12 mouse cellular contexts compared by ENCODE assay signal in the genomic region with DNA sequence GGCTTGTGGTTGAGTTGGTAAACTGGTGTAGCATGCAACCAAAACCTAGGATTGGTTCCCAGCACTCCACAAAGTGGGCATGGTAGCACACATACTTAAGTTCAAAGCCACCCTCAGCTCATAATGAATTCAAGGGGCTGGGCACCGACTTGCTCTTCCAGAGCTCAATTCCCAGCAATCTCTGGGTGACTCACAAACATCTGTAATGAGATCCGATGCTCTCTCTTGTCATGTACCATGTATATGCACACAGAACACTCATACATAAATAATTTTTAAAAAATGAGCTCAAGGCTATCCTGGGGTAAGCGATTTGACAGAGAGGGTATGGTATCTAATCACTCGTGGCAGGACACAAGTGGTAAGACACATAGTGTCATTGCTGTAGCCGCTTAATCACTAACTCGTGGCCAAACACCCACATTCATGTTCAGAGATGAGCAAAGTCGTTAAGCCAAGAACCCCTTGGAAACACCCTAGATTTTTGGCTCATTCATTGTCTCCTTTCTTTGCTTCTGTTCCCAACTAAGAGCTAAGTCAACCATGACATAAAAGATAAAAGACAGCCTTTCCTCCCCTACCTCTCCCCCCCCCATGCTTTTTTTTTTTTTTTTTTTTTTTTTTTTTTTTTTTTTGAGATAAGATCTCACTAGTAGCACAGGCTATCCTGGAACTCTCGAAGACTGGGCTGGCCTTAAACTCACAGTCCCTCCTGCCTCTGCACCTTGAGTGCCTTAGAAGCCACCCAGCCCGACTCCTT. TPM values are rescaled to one million over a fixed set of nuclear protein-coding genes. Genes with fewer than 3 reads are reported as not detected.
DNase-seq lines count a peak whose midpoint lies in the region; ATAC-seq and TF ChIP-seq lines count a peak whose summit lies in the region.
"Had no signal": no experiment of that assay in that cellular context is flagged by ENCODE, and none has a peak within 500 bp of the region (broad histone marks: within the 10 kb centered on the region; RNA-seq: fewer than 3 reads in every experiment).

No protein-coding gene starts in this region.

- peak; percentile 2 for ATAC-seq in CD4-positive, CD25-positive, alpha-beta regulatory T cell, adult 4 months
- peak; percentile 1 for ATAC-seq in inflammation-experienced regulatory T-cells, adult 6 months
- ATAC-seq in monocyte, adult 5-6 weeks (replicated peaks; ENCODE audit: insufficient number of reproducible peaks, low FRiP score, low TSS enrichment, poor library complexity, severe bottlenecking): 0 out of 2 replicates have a peak, but pooled peaks have one; percentile 0
- ATAC-seq: intestine, embryonic 15.5 days had no signal

- TF ChIP-seq POLR2A in liver, adult 2 months (IDR thresholded peaks at IDR 0.05; ENCODE audit: extremely low read depth, insufficient read depth, low read length): no peak

- peak overlapping the region; percentile 76 for H3K27ac ChIP-seq in liver, adult 2 months (replicated peaks; ENCODE audit: insufficient read depth, low read depth, low read length)
- H3K27ac ChIP-seq: intestine, embryonic 15.5 days; limb, embryonic 12.5 days had no signal

- H3K36me3 ChIP-seq in liver, adult 2 months (ENCODE audit: control insufficient read depth, insufficient read depth, low read length): no peaks in the 10 kb centered on the region
- H3K36me3 ChIP-seq: intestine, embryonic 15.5 days; limb, embryonic 12.5 days had no signal

- WGBS in liver, adult 2 months: 76% methylated on average over 9 of the region's 9 CpGs

- H3K4me1 ChIP-seq in liver, adult 2 months (ENCODE audit: control insufficient read depth, insufficient read depth, low read length): peaks cover 1% of the 10 kb centered on the region; the same call in 1 of the 2 replicates
- H3K4me1 ChIP-seq: intestine, embryonic 15.5 days had no signal

- no peak overlapping the region for H3K4me3 ChIP-seq in liver, adult 2 months (ENCODE audit: insufficient read depth, low read depth, low read length)
- H3K4me3 ChIP-seq: intestine, embryonic 15.5 days; limb, embryonic 12.5 days had no signal

- DNase-seq in liver, adult 2 months (ENCODE audit: extremely low read depth, low read depth, low spot score): no peak
- no peak for DNase-seq in liver
- DNase-seq in adrenal gland, adult 2 months: no peak
- no peak for DNase-seq in layer of hippocampus, adult 9-10 months (ENCODE audit: low spot score)
- DNase-seq: cerebellum, adult 11-12 months; embryo, embryonic 11 days; kidney, postnatal 25 days had no signal

- no peak for TF ChIP-seq CTCF in liver, adult 2 months (IDR thresholded peaks at IDR 0.05; ENCODE audit: low read depth, low read length)

- H3K27me3 ChIP-seq in liver, adult 2 months (ENCODE audit: control insufficient read depth, insufficient read depth, low read length): no peaks in the 10 kb centered on the region
- H3K27me3 ChIP-seq: intestine, embryonic 15.5 days had no signal

- no peak overlapping the region for H3K9ac ChIP-seq in liver, adult 2 months (ENCODE audit: low read depth, low read length)
- H3K9ac ChIP-seq: intestine, embryonic 15.5 days; limb, embryonic 12.5 days had no signal

- H3K79me2 ChIP-seq in liver, adult 2 months (ENCODE audit: control insufficient read depth, insufficient read depth, low read length): peaks cover 3% of the 10 kb centered on the region; the same call in 1 of the 2 replicates

RNA-seq across cellular contexts. Expression of a gene that starts 18.8 kb away (rescaled TPM):
- total RNA-seq in liver, adult 2 months (2014; rRNA removed): 34.1 and 39.7 TPM in 2 replicates
- polyA plus RNA-seq in liver, adult 2 months (2012; rRNA removed): 7.2 and 7.7 TPM in 2 replicates
- polyA plus RNA-seq in CD4-positive, CD25-positive, alpha-beta regulatory T cell, adult 4 months (2017; shearing (Covaris generic)): 10 to 100 TPM; 70.9 to 80.0 TPM
- polyA plus RNA-seq in inflammation-experienced regulatory T-cells, adult 6 months (2017; shearing (Covaris generic)): 10 to 100 TPM; 62.7 to 69.9 (median 69.4) TPM
- 86.6 to 110 TPM (median 102 TPM) in 3 replicates for total RNA-seq in monocyte, adult 5-6 weeks (2017)
- 10 to 100 TPM; 54.8 to 58.8 TPM for total RNA-seq in adrenal gland, adult 2 months (2021)
- polyA plus RNA-seq in adrenal gland, adult 2 months (2012; rRNA removed): 3.7 and 4.4 TPM in 2 replicates

RNA-seq across cellular contexts. Expression of a gene that starts 21.8 kb away (rescaled TPM):
- 11.9 and 15.9 TPM in 2 replicates for total RNA-seq in liver, adult 2 months (2014; rRNA removed)
- polyA plus RNA-seq in liver, adult 2 months (2012; rRNA removed): 4.3 and 5.0 TPM in 2 replicates
- 1,000 to 10,000 TPM; 1,323 to 1,460 TPM for polyA plus RNA-seq in CD4-positive, CD25-positive, alpha-beta regulatory T cell, adult 4 months (2017; shearing (Covaris generic))
- polyA plus RNA-seq in inflammation-experienced regulatory T-cells, adult 6 months (2017; shearing (Covaris generic)): 1,000 to 10,000 TPM; 1,485 to 2,247 (median 1,910) TPM
- 1,192 to 2,405 TPM (median 1,864 TPM) in 3 replicates for total RNA-seq in monocyte, adult 5-6 weeks (2017)
- total RNA-seq in adrenal gland, adult 2 months (2021): 10 to 100 TPM; 46.7 to 61.5 TPM
- polyA plus RNA-seq in adrenal gland, adult 2 months (2012; rRNA removed): 7.2 and 11.5 TPM in 2 replicates

RNA-seq across cellular contexts. Expression of a gene that starts 55.9 kb away (rescaled TPM):
- 18.8 and 19.1 TPM in 2 replicates for total RNA-seq in liver, adult 2 months (2014; rRNA removed)
- polyA plus RNA-seq in liver, adult 2 months (2012; rRNA removed): 10.5 and 12.1 TPM in 2 replicates
- 10 to 100 TPM in 1 of 2 experiments, 1 to 10 TPM in 1; 8.4 to 11.7 TPM for polyA plus RNA-seq in CD4-positive, CD25-positive, alpha-beta regulatory T cell, adult 4 months (2017; shearing (Covaris generic))
- 10 to 100 TPM in 2 of 3 experiments, 1 to 10 TPM in 1; 5.9 to 15.5 (median 10.5) TPM for polyA plus RNA-seq in inflammation-experienced regulatory T-cells, adult 6 months (2017; shearing (Covaris generic))
- 15.0 to 22.7 TPM (median 21.4 TPM) in 3 replicates for total RNA-seq in monocyte, adult 5-6 weeks (2017)
- 10 to 100 TPM; 33.6 to 36.7 TPM for total RNA-seq in adrenal gland, adult 2 months (2021)
- polyA plus RNA-seq in adrenal gland, adult 2 months (2012; rRNA removed): 19.7 and 25.4 TPM in 2 replicates

RNA-seq across cellular contexts. Expression of a gene that starts 56.1 kb away (rescaled TPM):
- total RNA-seq in liver, adult 2 months (2014; rRNA removed): 0.09 and 0.27 TPM in 2 replicates
- polyA plus RNA-seq in liver, adult 2 months (2012; rRNA removed): 0.12 TPM in 1 of 2 replicates, not detected in the other
- polyA plus RNA-seq in CD4-positive, CD25-positive, alpha-beta regulatory T cell, adult 4 months (2017; shearing (Covaris generic)): not detected
- polyA plus RNA-seq in inflammation-experienced regulatory T-cells, adult 6 months (2017; shearing (Covaris generic)): not detected
- total RNA-seq in monocyte, adult 5-6 weeks (2017): not detected in 3 replicates
- under 1 TPM; 0.35 TPM for total RNA-seq in adrenal gland, adult 2 months (2021)
- not detected in 2 replicates for polyA plus RNA-seq in adrenal gland, adult 2 months (2012; rRNA removed)

Comparison
In these comparisons a context has a peak if more than half of its experiments do, and no peak if none do; other contexts are left out.
1. RNA of a gene that starts 21.8 kb away (polyA plus RNA-seq): 1,485 to 2,247 TPM in inflammation-experienced regulatory T-cells, adult 6 months and 1,323 to 1,460 TPM in CD4-positive, CD25-positive, alpha-beta regulatory T cell, adult 4 months; 7.2 to 11.5 TPM in adrenal gland, adult 2 months and 4.3 to 5.0 TPM in liver, adult 2 months; every median in the first group is over 100 times any median in the second.
2. Peak in every context shown above with its lines, with median percentiles within 50 percentile points of each other: ATAC-seq.